Mouse (Mus musculus) 3134 (cell line): ENCODE measurements around the gene Cd55.
A peak's percentile ranks its signal among the peaks of the same experiment; 100 is the strongest.
"Not testable (repeated sequence)": the region's sequence is repeated elsewhere in the genome, so short reads cannot be mapped to it uniquely, and the experiment has no call there.

Source experiments
- DNase-seq: peaks from one replicate; pipeline ENCODE4 v3.0.0-alpha.2; 2011; ENCODE audit warnings: low spot score; ENCODE audit not compliant: insufficient read length; ENCODE audit errors: extremely low read depth

The Cd55 gene

DNA sequence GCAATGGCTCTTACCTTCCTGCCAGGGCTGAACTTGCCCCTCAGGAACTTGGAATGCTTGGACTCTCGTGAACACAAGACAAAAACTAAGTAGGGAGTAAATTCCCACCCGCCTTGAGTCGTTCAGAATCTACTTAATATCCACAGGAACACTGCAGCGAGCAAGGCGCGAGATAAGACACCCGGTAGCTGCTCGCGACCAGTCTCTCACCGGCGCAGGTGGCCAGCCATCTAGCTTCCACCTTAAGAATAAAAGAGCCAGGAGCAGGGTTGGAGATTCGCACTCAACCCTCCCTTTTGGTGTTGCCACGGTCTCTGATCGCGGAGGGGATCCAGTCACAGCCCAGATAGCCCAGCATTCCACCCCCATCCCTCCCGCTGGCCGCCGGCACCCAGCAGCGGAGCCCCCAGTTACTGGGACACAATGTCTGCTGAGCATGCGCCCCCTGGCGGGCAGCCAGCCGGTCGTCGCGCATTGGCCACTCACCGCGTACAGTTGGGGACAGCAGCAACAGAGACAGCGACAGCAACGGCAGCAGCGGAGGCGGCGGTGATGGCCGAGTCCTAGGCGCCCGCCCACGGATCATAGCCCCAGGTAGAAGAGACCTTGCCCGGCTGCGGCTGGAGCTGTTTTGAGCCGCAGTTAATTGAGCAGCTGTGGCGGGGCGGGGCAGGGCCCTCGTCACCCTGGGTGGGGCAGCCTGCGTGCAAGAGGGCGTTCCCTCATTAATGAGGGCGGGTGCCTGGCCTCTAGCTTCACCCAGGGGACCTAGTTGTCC is at the start of gene Cd55:
Gene Cd55 (minus strand): TSS at position 661 of the 778 bp plus-strand sequence.
- peak; percentile 8 for DNase-seq

DNA sequence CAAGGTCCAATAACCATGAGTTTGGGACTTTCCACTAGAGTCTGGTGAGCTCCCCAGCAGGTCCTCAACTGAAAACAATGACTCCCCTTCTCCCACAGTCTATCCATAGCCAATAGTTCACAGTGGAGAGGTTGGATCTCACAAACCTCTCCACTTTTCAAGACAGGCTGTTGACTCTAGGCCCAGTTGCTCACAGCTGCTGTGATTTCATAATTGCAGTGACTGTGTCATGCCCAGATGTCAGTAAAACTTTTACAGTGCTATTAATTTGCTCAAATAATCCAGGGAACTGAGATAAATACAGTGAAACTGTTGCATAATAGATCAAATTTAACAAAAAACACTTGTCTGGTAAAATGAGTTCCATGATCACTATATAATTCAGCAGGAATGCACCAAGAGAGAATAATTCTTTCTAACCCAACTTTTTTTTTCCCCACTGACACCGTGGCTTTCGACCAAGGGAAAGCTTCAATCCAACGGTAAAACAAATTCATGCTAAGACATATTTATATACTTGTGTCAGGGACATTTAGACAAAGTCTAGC is 49.4 kb upstream of the Cd55 start:
- no peak for DNase-seq

DNA sequence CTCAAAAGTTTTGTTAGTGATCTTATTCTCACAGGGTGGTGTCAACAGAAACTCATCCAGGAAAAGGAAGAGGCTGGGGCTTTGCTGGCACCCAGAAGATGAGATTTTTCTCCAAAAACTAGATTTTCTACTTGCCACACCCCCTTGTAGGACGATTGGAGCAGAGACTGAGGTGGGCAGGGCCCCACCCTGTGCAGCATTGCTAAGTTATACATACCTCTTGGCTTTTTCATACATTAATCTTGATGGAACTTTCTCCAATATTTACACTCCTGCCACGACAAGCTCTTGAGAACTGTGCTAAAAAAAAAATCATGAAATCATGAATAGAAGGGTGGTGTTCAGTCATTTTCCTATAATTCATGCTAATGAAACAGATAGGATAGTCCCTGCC is 46.4 kb upstream of the Cd55 start:
- DNase-seq = no peak

DNA sequence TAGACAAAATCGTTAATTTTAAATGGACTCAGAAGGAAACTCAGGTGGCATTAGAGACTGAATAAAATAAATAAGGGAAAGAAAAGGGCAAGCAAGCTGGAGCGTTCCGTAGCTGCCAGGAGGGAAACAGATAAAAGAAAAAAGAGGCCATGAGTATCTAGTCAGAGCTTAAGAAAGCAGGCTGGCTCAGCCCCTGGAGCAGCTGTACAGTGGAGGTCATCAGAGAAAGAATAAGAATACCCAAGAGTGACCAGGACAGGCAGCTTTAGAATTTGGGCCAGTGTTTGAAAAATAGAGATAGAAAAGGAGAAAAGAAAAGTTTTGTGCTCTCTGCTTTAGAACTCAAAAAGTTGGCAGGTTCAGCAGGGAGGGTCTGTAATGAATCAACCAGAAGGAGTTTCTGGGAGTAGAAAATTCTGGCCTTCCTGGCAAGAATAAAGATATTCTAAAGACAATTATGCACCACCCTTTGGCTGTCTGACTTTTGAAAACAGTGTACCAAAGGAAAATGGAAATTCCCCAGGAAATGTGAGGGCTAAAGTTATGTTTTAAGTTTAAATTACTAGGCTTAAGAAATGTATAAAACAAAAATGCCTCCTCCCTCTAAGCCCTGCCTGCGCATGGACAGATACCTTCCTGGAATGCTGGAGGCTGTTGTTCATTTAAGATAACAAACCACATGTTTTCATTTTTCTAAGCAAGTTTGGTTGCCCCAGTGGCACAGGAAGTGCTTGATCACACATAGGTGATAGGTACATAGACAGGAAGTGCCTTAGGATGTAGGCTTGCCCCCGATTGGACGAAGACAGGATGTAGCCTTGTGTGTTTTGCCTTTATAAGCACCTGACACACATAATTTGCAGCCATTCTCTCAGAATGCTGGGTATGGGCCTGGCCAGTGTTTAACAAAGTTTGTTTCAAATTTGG is 45.7 kb upstream of the Cd55 start:
- no peak for DNase-seq

DNA sequence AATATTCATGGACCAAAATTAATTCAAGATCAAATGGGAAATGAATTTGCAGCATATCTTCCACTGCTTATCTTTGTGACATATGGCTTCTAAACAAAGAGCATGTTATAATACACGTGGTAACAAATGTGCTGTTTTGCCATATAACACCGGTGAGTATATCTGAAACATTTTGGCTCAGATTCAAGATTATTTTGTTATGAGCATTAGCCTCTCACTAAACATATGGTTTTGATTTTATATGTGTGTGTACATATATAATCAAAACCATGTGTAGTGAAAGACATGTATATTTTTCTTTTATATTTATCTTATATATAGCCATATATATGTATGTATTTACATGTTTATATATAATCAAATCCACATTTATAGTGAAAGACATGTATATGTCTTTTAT is 44.9 kb upstream of the Cd55 start:
- DNase-seq = no peak

DNA sequence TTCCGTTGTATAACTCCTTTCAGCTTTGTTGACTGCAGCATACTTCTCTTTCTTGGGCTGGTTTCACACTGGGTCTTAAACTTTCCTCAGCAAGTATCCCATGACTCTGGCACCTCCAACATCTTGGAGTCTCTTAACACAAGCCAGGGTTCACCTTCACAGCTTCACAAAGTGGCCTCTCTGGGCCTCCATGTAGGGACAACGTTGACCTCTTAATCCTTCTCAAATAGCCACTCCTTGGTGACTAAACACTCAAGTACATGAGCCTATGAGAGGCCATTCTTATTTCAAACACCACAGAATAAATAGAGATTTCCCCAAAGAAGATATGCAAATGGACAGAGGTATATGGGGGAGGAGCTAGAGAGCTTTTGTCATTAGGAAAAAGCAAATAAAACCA is 37.4 kb upstream of the Cd55 start:
- DNase-seq = no peak

DNA sequence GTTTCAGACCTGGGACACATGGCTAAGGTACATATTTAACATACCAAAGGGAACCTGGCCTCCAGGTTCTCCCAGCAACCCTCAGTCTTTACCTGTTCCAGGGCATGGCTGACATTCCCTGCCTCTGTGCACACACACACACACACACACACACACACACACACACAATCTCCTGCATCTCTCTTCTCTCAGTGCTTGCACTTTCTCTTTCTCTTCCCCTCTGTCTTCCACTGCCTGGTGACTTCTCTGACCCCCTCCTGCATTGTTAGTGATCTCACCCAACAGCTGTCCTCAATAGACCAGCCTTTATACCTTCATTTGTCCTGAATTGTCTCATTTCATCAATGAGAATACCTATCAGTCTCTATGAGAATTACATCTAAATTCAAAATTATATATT is 35.8 kb upstream of the Cd55 start:
- no peak for DNase-seq

DNA sequence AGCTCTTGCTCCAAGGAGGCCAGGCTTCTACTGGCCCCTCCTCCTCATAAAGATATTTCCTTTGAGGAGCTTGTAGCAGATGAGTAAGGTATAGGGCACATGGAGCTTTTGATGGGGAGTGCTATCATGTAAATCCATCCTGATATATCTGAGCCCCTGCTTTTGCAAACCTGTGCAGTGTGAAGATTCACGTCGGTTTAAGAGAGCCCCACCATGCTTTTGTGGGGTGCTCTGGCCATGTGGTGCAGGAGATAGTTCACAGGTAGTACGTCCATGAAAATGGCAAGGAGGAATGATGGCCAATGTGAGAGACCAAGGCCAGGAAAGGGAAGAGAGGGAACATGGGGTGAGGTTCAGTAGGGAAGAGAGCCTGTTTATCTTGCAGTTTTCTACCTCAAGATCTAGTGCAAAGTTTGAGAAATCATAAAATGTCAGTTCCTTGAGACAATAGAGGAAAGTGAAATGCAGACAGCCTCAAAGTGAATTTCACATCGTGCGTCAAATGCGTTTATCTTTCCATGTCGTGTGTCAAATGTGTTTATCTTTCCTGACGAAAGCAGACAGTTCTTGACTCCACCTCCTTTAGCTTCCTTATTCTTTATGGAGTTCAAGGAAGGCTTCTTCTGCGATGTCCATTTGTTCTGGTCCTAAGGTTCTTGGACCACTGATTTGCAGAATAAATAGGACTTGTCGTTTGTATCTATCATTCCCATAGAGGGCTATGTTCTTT is 24.4 kb upstream of the Cd55 start:
- no peak for DNase-seq

DNA sequence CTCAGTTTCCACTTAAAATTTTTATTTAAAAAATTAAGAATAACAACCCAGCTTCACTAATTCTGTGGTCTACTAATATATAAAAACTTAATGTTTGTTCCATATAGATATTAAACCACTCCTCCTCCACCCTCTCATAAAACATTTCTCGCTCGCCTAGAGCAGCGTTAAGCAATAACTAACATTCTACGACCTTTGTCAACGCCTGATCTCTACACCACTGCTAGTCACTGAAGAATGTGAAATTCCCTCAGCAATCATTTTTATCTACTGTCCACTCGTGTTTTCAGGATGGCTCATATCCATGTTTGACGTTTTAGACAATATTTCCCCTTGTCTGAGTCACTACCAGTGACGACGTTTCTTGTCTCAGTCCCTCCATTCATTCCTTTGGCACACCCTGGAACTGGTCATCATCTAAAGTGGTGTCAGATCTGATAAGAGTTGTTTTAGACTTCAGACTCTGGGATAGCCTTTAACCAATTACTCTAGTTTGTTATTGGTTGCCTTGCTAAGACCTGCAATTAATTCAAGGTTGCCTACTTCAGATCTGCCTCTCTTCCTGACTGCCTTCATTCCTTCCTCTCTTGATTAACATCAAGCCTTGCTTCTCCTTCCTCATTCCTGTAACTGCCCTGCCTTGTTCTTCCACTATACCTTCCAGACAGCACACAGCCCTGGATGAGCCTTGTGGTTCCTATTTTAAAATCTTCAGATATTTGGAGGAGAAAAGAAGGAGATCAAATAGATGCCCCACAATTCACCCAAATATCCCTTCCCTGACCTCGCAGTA is 23.5 kb upstream of the Cd55 start:
- DNase-seq = no peak

DNA sequence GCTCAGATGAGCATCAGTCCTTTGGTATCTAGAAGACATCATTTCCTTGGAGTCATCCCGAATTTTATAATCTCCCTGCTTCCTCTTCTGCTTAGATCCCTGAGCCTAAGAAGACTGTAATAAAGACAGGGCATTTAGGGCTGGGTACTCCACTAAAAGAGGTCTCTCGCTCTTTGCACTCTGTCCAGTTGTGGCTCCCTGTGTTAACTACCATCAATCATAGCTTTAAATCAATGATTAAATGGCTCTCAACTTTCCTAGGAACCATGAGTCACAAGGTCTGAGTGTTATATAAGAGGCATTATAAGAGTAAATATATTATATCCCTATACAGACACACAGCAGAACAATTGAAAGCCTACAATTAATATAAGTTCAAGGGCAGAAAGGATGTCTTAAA is 22.8 kb upstream of the Cd55 start:
- no peak for DNase-seq

DNA sequence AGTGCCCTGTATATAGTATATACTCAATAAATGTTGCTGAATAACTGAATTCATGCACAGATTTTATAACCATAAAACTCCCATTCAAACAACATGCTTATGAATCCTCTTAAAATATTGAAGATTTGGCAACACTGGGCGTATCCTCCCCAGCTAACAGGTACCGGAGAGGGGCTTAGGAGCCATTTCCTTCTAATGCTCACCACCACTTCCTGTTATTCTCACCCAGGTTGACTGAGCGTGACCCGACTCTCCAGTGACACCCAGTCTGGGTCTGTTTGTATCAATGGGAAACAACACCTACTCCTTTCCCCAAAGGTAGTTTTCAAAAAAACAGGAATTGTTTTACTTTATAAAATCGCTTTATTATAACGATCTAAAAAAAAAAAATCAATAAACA is 12.4 kb upstream of the Cd55 start:
- DNase-seq = no peak

DNA sequence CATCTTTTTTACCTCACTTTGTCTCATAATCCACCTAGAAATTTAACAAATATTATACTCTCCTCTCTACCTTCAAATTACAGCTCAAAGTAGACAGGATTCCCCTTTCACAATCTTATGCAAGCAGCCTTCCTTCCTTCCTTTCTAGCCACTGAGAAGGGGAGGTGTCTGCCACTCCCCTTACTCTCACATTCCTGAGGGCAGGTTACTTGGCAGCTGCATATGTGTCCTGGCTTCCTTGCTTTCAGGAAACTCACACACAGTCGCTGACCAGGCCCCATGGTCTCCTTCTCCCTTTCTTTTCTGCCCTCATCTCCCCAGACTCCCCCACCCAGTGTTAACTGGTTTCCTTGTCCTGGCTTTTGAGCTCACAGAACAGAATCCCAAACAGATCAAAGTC is 11.7 kb upstream of the Cd55 start:
- DNase-seq = no peak

DNA sequence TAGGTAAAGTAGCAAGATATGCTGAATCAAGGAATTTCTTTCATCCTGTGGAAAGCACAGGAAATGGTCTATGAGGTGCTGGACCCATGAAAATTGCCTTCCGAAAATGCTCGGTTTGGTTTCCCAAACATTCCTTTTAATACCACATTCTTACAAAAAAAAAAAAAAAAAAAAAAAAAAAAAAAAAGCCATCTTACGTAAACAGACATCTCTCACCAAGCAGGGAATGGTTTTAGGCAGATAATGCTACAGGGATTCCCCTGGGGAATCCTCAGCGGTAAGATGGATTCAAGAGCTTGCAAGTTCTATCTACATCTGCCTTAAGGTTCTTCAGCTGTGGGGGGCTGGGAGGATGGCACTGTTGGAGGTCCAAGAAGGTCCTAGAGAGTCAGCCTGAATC is 7.5 kb upstream of the Cd55 start:
- no peak for DNase-seq

DNA sequence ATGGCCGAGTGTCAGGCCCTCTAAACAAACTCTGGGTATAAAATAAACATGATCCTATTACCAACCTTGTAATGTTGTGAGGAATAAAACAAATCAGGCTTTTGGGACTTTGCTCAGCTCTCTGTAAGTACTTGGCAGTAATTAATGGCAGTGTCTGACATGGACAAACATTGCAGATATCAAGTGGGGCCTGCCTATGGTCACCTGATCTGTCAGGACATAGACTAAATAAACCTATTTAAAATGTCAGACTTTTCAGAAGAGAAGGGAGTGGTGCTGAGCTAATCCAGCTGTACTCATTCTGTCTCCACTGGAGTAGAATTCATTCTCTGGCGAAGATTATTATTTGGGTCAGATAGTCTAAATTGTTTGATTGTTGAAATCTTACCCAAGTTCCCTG is 4.9 kb upstream of the Cd55 start:
- DNase-seq = no peak

DNA sequence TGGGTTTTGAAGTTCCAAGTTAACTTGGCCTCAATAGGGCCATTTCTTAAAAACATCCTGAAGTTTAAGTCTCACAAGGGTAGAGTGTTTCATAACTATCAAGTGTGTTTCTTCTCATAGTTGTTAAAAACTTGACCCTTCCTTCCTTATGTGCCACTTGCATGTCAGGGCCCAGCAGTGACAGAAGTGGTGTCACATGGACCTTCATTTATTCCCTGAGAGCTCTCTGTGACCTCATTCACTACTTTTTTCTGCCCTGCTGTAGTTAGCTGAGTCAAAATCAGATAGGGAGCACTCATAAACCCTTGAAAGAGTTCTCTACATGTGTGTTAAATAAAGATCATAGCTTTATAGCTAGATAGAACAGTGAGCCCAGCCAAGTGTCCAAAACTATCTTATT is 1.6 kb upstream of the Cd55 start:
- no peak for DNase-seq

DNA sequence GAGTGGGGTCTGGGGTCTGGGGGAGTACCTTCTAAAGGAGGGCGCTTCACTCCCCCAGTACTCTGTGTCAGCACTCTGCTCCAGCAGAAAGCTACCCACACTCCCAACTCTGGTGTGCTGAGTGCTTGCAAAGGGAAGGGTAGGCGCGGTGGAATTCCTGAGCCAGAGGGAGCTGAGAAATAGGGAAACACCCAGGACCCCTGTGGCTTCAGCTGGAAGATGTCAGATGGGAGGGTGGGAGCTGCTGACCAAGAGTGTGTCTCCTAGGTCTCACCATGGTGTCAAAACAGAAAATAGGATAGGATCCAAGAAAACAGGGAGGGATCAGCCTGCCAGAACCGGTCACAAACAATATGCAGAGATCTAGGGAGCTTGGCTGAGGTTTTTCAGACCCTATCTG is 323 bp upstream of the Cd55 start:
- DNase-seq = no peak

DNA sequence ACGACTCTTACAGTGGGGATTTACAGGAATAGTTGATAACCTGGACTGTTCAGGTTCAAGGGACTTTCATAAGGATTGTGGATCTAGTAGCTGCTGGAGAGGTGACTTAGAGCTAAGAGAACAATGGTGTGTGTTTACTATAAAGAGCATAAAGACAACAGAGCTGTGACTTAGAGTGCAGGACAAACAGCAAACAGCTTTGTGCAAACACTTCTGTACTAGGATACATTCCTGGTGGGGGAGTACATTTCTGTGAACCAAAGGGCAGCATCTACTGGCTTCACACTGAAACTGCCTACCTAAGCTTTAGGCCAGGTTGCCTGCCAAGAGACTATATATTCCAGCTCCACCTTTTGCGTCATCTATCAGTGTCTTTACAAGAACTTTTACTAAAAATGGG is 7.4 kb downstream of the Cd55 start:
- DNase-seq = no peak

DNA sequence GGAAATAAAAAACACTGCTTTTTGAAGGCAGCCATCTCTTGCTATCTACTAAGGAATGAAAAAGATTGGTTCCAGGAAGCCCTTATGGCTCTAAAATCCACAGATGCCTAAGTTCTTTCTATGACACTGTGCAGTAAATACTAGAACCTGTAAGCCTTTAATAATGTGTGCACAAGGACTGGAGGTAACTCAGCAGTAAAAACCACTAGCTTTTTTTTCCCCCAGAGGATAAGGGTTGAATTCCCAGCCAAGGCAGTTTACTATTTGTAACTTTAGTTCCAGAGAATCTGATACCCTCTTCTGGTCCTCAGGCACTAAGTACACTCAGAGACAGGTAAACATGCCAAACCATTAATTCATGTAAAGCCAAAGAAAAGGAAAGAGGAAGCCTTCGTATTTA is 19.6 kb downstream of the Cd55 start:
- not testable (repeated sequence) for DNase-seq

DNA sequence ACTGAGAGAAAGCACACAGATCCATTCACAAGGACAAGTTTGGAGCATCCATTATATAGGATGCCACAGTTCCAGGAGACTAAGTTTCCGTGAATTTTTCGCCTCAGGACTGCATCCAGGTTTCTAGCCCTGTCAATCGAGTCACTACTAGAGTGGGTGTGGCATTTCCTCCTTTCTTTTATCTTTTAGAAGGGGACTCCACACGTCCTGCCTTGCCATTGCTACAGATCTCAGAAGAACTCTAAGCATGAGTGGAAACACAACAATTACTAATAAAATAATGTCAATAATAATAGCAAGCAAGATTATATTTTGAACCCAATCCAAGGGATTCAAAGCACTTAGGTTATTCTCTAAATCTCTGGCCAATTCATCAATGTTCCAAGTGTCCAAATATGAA is 31.6 kb downstream of the Cd55 start:
- no peak for DNase-seq

DNA sequence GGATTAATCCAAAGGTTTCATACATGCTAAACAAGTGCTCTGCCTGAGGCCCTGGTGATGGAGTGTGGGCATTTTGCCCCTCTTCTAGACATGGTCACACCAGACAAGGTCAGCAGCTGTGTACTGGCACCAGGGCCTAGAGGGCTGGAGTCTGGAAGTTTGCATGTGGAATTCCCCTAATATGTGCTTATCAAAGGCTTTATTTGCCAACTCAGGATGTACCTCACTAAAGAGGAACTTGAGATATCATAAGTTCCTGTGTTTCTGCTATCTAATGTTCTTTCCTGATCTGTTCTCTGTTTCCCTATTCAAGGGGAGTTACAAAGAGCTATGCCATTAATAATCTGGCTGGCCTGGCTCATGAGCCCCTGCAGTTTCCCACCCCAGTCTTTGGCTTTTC is 33.9 kb downstream of the Cd55 start:
- not testable (repeated sequence) for DNase-seq
